Mouse (Mus musculus): ENCODE data around the gene Nxn.

- TF ChIP-seq GABPA (IDR thresholded peaks at IDR 0.05; ENCODE audit: low read depth, low read length) (no peak), USF1 (IDR thresholded peaks at IDR 0.05; ENCODE audit: low read depth, low read length) (no peak), CHD2 (IDR thresholded peaks at IDR 0.05; ENCODE audit: low read length) (no peak), CHD1 (IDR thresholded peaks at IDR 0.05; ENCODE audit: low read depth, low read length) (no peak), KAT2A (conservative IDR thresholded peaks at IDR 0.05; ENCODE audit: low read depth, low read length) (no peak), HCFC1 (IDR thresholded peaks at IDR 0.05; ENCODE audit: low read depth, low read length) (no peak)
These were observed 28.4 kb downstream of the Nxn start for GRCm38 (mm10) chr11:76370491-76370890.
